In the genomic region with DNA sequence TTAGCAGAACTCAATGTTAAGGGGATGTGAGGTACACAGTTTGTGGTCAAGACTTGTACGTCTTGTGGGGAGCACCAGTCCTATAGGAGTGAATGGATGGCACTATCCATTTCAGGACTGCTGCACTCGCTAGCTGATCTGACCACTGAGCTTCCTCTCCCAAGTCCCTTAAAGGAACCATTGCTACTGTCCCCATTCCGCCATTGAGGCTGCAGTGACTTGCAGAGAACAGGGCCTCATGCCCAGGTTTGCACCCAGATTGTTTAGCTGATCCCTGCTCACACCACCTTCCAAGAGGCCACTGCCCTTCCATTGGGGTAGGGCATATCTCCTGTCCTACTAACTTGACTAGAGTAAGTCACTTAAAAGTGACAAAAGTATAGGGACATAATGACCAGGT, we compare ENCODE assay signal across 27 mouse cellular contexts. TPM values are rescaled to one million over a fixed set of nuclear protein-coding genes. Genes with fewer than 3 reads are reported as not detected.
A peak's percentile ranks its signal among the peaks of the same experiment; 100 is the strongest.
DNase-seq lines count a peak whose midpoint lies in the region; ATAC-seq and TF ChIP-seq lines count a peak whose summit lies in the region.
"Had no signal": no experiment of that assay in that cellular context is flagged by ENCODE, and none has a peak within 500 bp of the region (broad histone marks: within the 10 kb centered on the region; RNA-seq: fewer than 3 reads in every experiment).

No protein-coding gene starts in this region.

- no peak for ATAC-seq in megakaryocyte, adult 5-6 weeks (ENCODE audit: poor library complexity, severe bottlenecking)
- ATAC-seq: forebrain, embryonic 14.5 days; forebrain, postnatal 0 days; hindbrain, postnatal 0 days; Patski had no signal

- H3K27ac ChIP-seq in MEL (ENCODE audit: control insufficient read depth, low read depth, low read length), result no peak overlapping the region
- H3K27ac ChIP-seq: embryonic facial prominence, embryonic 12.5 days; embryonic facial prominence, embryonic 15.5 days; heart, embryonic 15.5 days; hindbrain, embryonic 14.5 days had no signal

- DNase-seq in cerebellum, adult 9-10 months, result peak; percentile 56
- no peak for DNase-seq in cerebellum, adult 11 months
- peak; percentile 8 for DNase-seq in kidney, postnatal 10 days
- no peak for DNase-seq in kidney, postnatal 14 days
- DNase-seq in MEL (ENCODE audit: low read depth, low spot score), result peak; percentile 42
- no peak for DNase-seq in yolk sac, embryonic 10.5 days (ENCODE audit: low spot score)
- DNase-seq: adrenal gland, postnatal 10 days; adrenal gland, postnatal 36 days; cerebellum, adult 2 months; gastrocnemius, adult 2 months; gastrocnemius, postnatal 14 days; heart, adult 18-20 months; heart, postnatal 10 days; heart, postnatal 4 days had no signal

- peaks cover 13% of the 10 kb centered on the region for H3K36me3 ChIP-seq in megakaryocyte, embryonic 14.5 days (replicated peaks; ENCODE audit: low read length)
- H3K36me3 ChIP-seq in MEL (ENCODE audit: control insufficient read depth in 1 of 2, insufficient read depth in 2 of 2, low read length in 2 of 2), result peaks cover 0 to 25% of the 10 kb centered on the region in 2 experiments; a peak in 2 of 4 replicates
- H3K36me3 ChIP-seq: embryonic facial prominence, embryonic 12.5 days; embryonic facial prominence, embryonic 15.5 days; heart, embryonic 12.5 days; heart, embryonic 15.5 days had no signal

- no peak for TF ChIP-seq POLR2A in MEL (IDR thresholded peaks at IDR 0.05; ENCODE audit: control insufficient read depth in 1 of 2, insufficient read depth in 1 of 2, low read depth in 1 of 2, low read length in 2 of 2, poor library complexity in 1 of 2)

- peaks cover 6% of the 10 kb centered on the region for H3K27me3 ChIP-seq in megakaryocyte, embryonic 14.5 days (replicated peaks)
- no peaks in the 10 kb centered on the region for H3K27me3 ChIP-seq in MEL (ENCODE audit: control insufficient read depth in 1 of 2, insufficient read depth in 2 of 2, low read length in 2 of 2)
- H3K27me3 ChIP-seq: embryonic facial prominence, embryonic 12.5 days; embryonic facial prominence, embryonic 15.5 days; heart, embryonic 15.5 days; Patski had no signal

- peaks cover 4% of the 10 kb centered on the region; the same call in 1 of the 2 replicates for H3K9me3 ChIP-seq in megakaryocyte, embryonic 14.5 days
- no peaks in the 10 kb centered on the region for H3K9me3 ChIP-seq in MEL (replicated peaks; ENCODE audit: insufficient read depth, low read length)
- H3K9me3 ChIP-seq: embryonic facial prominence, embryonic 12.5 days; embryonic facial prominence, embryonic 15.5 days; heart, embryonic 12.5 days; heart, embryonic 15.5 days had no signal

- TF ChIP-seq EP300 in MEL (IDR thresholded peaks at IDR 0.05; ENCODE audit: low read depth in 1 of 2, low read length in 2 of 2), result no peak

- peaks cover 67% of the 10 kb centered on the region for H3K4me1 ChIP-seq in megakaryocyte, embryonic 14.5 days
- peaks cover 13 to 40% of the 10 kb centered on the region in 2 experiments for H3K4me1 ChIP-seq in MEL (ENCODE audit: control insufficient read depth in 1 of 2, insufficient read depth in 2 of 2, low read length in 2 of 2)

- H3K9ac ChIP-seq in MEL (ENCODE audit: control insufficient read depth, low read depth, low read length, poor library complexity, severe bottlenecking), result no peak overlapping the region
- H3K9ac ChIP-seq: embryonic facial prominence, embryonic 12.5 days; embryonic facial prominence, embryonic 15.5 days; forebrain, postnatal 0 days; heart, embryonic 12.5 days; heart, embryonic 15.5 days; hindbrain, embryonic 14.5 days had no signal

- TF ChIP-seq RAD21 in MEL (IDR thresholded peaks at IDR 0.05; ENCODE audit: low read depth, low read length), result no peak

- H3K4me3 ChIP-seq in megakaryocyte, embryonic 14.5 days (replicated peaks), result peak overlapping the region; percentile 50
- H3K4me3 ChIP-seq in MEL (ENCODE audit: control insufficient read depth in 1 of 2, insufficient read depth in 1 of 2, low read depth in 2 of 2, low read length in 2 of 2), result no peak overlapping the region; a peak in 1 of 4 replicates
- H3K4me3 ChIP-seq: embryonic facial prominence, embryonic 15.5 days; gastrocnemius, adult 2 months; heart, embryonic 12.5 days; heart, embryonic 15.5 days had no signal

- no peak for TF ChIP-seq CTCF in MEL (IDR thresholded peaks at IDR 0.05 in 2 of 3, conservative IDR thresholded peaks at IDR 0.05 in 1 of 3; ENCODE audit: control insufficient read depth in 1 of 3, insufficient read depth in 1 of 3, low read depth in 2 of 3, low read length in 3 of 3, poor library complexity in 1 of 3, severe bottlenecking in 1 of 3)

- H3K79me2 ChIP-seq in MEL (ENCODE audit: control insufficient read depth, insufficient read depth, low read length, poor library complexity), result peaks cover 31% of the 10 kb centered on the region

TF ChIP-seq in MEL, 35 proteins besides CTCF, POLR2A, EP300 and RAD21:
- TF ChIP-seq TCF12 (IDR thresholded peaks at IDR 0.05; ENCODE audit: low read depth, low read length), result no peak
TF ChIP-seq in MEL: peak in this region for 0.

RNA-seq across cellular contexts. Expression of a gene that starts 1.9 kb away (rescaled TPM):
- 1.8 and 4.1 TPM in 2 replicates for polyA plus RNA-seq in megakaryocyte, embryonic 14.5 days (2012; ENCODE audit: insufficient read depth, low replicate concordance)
- 8.2 and 8.9 TPM in 2 replicates for total RNA-seq in megakaryocyte, adult 5-6 weeks (2015)
- 2.0 and 2.4 TPM in 2 replicates for total RNA-seq in megakaryocyte, adult 5-6 weeks (2017)
- 10.1 and 11.9 TPM in 2 replicates for total RNA-seq in MEL (2012; rRNA removed)
- 10 to 100 TPM in 1 of 2 experiments, not detected in 1; 12.0 TPM for polyA plus RNA-seq in MEL (2012; ENCODE audit: insufficient read depth in 1 of 2, insufficient read length in 2 of 2, low read depth in 1 of 2, low replicate concordance in 2 of 2, missing spikeins in 1 of 2)

RNA-seq across cellular contexts. Expression of a gene that starts 1.9 kb away (rescaled TPM):
- polyA plus RNA-seq in megakaryocyte, embryonic 14.5 days (2012; ENCODE audit: insufficient read depth, low replicate concordance), result 94.2 and 172 TPM in 2 replicates
- total RNA-seq in megakaryocyte, adult 5-6 weeks (2015), result 29.3 and 30.1 TPM in 2 replicates
- 20.4 and 23.6 TPM in 2 replicates for total RNA-seq in megakaryocyte, adult 5-6 weeks (2017)
- 25.2 and 31.1 TPM in 2 replicates for total RNA-seq in MEL (2012; rRNA removed)
- 10 to 100 TPM in 1 of 2 experiments, not detected in 1; 91.0 TPM for polyA plus RNA-seq in MEL (2012; ENCODE audit: insufficient read depth in 1 of 2, insufficient read length in 2 of 2, low read depth in 1 of 2, low replicate concordance in 2 of 2, missing spikeins in 1 of 2)

RNA-seq across cellular contexts. Expression of a gene that starts 6.0 kb away (rescaled TPM):
- not detected in 2 replicates for polyA plus RNA-seq in megakaryocyte, embryonic 14.5 days (2012; ENCODE audit: insufficient read depth, low replicate concordance)
- total RNA-seq in megakaryocyte, adult 5-6 weeks (2015), result 0.20 TPM in 1 of 2 replicates, not detected in the other
- total RNA-seq in megakaryocyte, adult 5-6 weeks (2017), result not detected in 2 replicates
- total RNA-seq in MEL (2012; rRNA removed), result 0.07 TPM in 1 of 2 replicates, not detected in the other
- polyA plus RNA-seq in MEL (2012; ENCODE audit: insufficient read depth in 1 of 2, insufficient read length in 2 of 2, low read depth in 1 of 2, low replicate concordance in 2 of 2, missing spikeins in 1 of 2), result under 1 TPM in 1 of 2 experiments, not detected in 1; 0.08 TPM
- total RNA-seq: common myeloid progenitor, adult 5-6 weeks; heart, adult 18-20 months; hindbrain, postnatal 0 days had no signal

RNA-seq across cellular contexts. Expression of a gene that starts 25.5 kb away (rescaled TPM):
- polyA plus RNA-seq in megakaryocyte, embryonic 14.5 days (2012; ENCODE audit: insufficient read depth, low replicate concordance), result 12.4 and 15.0 TPM in 2 replicates
- 2.7 and 5.2 TPM in 2 replicates for total RNA-seq in megakaryocyte, adult 5-6 weeks (2015)
- total RNA-seq in megakaryocyte, adult 5-6 weeks (2017), result 6.4 and 8.7 TPM in 2 replicates
- 30.5 and 30.7 TPM in 2 replicates for total RNA-seq in MEL (2012; rRNA removed)
- polyA plus RNA-seq in MEL (2012; ENCODE audit: insufficient read depth in 1 of 2, insufficient read length in 2 of 2, low read depth in 1 of 2, low replicate concordance in 2 of 2, missing spikeins in 1 of 2), result 10 to 100 TPM in 1 of 2 experiments, not detected in 1; 43.3 TPM

RNA-seq across cellular contexts. Expression of a gene that starts 42.0 kb away (rescaled TPM):
- polyA plus RNA-seq in megakaryocyte, embryonic 14.5 days (2012; ENCODE audit: insufficient read depth, low replicate concordance), result 1.1 TPM in 1 of 2 replicates, not detected in the other
- total RNA-seq in megakaryocyte, adult 5-6 weeks (2015), result 69.5 and 72.6 TPM in 2 replicates
- 46.4 and 47.2 TPM in 2 replicates for total RNA-seq in megakaryocyte, adult 5-6 weeks (2017)
- total RNA-seq in MEL (2012; rRNA removed), result not detected in 2 replicates
- under 1 TPM in 1 of 2 experiments, not detected in 1; 0.22 TPM for polyA plus RNA-seq in MEL (2012; ENCODE audit: insufficient read depth in 1 of 2, insufficient read length in 2 of 2, low read depth in 1 of 2, low replicate concordance in 2 of 2, missing spikeins in 1 of 2)
- polyA plus RNA-seq: hindbrain, embryonic 11.5 days; Patski had no signal

Comparison
In these comparisons a context has a peak if more than half of its experiments do, and no peak if none do; other contexts are left out.
1. DNase-seq: peak in cerebellum, adult 9-10 months (single experiment), kidney, postnatal 10 days (single experiment) and MEL (single experiment); none in cerebellum, adult 11 months (single experiment), kidney, postnatal 14 days (single experiment) and yolk sac, embryonic 10.5 days (single experiment).